Mouse (Mus musculus): ENCODE results near the gene Gnai3.

Gene Gnai3

GRCm38 (mm10) chr3:108083161-108083560, 62.8 kb downstream of the Gnai3 start:
- no peak for DNase-seq (ENCODE audit: low read depth)

GRCm38 (mm10) chr3:108082251-108082875, 63.6 kb downstream of the Gnai3 start:
- no peak for DNase-seq (ENCODE audit: low read depth)

- DNase-seq (ENCODE audit: low read depth) = no peak
Observed at GRCm38 (mm10) chr3:108081681-108082080, 64.3 kb downstream of the Gnai3 start.

GRCm38 (mm10) chr3:108076836-108077235, 69.1 kb downstream of the Gnai3 start:
- DNase-seq (ENCODE audit: low read depth) = no peak

- DNase-seq (ENCODE audit: low read depth) = no peak
Observed at GRCm38 (mm10) chr3:108072983-108073569, 72.9 kb downstream of the Gnai3 start.

GRCm38 (mm10) chr3:108070295-108071293, 75.4 kb downstream of the Gnai3 start:
- DNase-seq (ENCODE audit: low read depth) = peak; percentile 80

- DNase-seq (ENCODE audit: low read depth) = no peak
Observed at GRCm38 (mm10) chr3:108069231-108069870, 76.6 kb downstream of the Gnai3 start.

- DNase-seq (ENCODE audit: low read depth) = no peak
Observed at GRCm38 (mm10) chr3:108068826-108069225, 77.1 kb downstream of the Gnai3 start.

- no peak for DNase-seq (ENCODE audit: low read depth)
Observed at GRCm38 (mm10) chr3:108067370-108067934, 78.5 kb downstream of the Gnai3 start.

- no peak for DNase-seq (ENCODE audit: low read depth)
Observed at GRCm38 (mm10) chr3:108065551-108065950, 80.4 kb downstream of the Gnai3 start.

GRCm38 (mm10) chr3:108064672-108065071, 81.3 kb downstream of the Gnai3 start:
- DNase-seq (ENCODE audit: low read depth) = no peak

- DNase-seq (ENCODE audit: low read depth) = no peak
Observed at GRCm38 (mm10) chr3:108062648-108063047, 83.3 kb downstream of the Gnai3 start.

GRCm38 (mm10) chr3:108061420-108061819, 84.5 kb downstream of the Gnai3 start:
- DNase-seq (ENCODE audit: low read depth) = peak; percentile 90
